Mouse (Mus musculus) lung, embryonic 15.5 days (tissue): ENCODE measurements around the gene Slc2a3. TPM values are rescaled to one million over a fixed set of nuclear protein-coding genes. Genes with fewer than 3 reads are reported as not detected.
A peak's percentile ranks its signal among the peaks of the same experiment; 100 is the strongest.

ENCODE experiments used
- ATAC-seq: fragments of 200-750 bp; cut with Nextera tagmentation; 2 replicates; pipeline ENCODE4 v1.8.0; 2017; ENCODE audit warnings: moderate number of reproducible peaks, borderline replicate concordance; ENCODE audit not compliant: low FRiP score, low TSS enrichment; ENCODE audit errors: extremely low read depth
- H3K27ac ChIP-seq: fragments of 300-500 bp; sonication (generic); 2 replicates; pipeline ENCODE4 v1.5.1; 2015; ENCODE audit warnings: moderate library complexity, mild to moderate bottlenecking, inconsistent platforms
- H3K27me3 ChIP-seq: fragments of 300-500 bp; sonication (generic); 2 replicates; pipeline ENCODE4 v1.6.1; 2015; ENCODE audit warnings: inconsistent platforms
- H3K36me3 ChIP-seq: fragments of 300-500 bp; sonication (generic); 2 replicates; pipeline ENCODE4 v1.6.1; 2015; ENCODE audit warnings: inconsistent platforms
- H3K4me1 ChIP-seq: fragments of 300-500 bp; sonication (generic); 2 replicates; pipeline ENCODE4 v1.6.1; 2015; ENCODE audit warnings: inconsistent platforms
- H3K4me2 ChIP-seq: fragments of 300-500 bp; sonication (generic); 2 replicates; pipeline ENCODE4 v1.6.1; 2015; ENCODE audit warnings: inconsistent platforms, mild to moderate bottlenecking, moderate library complexity
- H3K4me3 ChIP-seq: fragments of 300-500 bp; sonication (generic); 2 replicates; pipeline ENCODE4 v1.5.1; 2015; ENCODE audit warnings: mild to moderate bottlenecking, inconsistent platforms
- H3K9ac ChIP-seq: fragments of 300-500 bp; sonication (generic); 2 replicates; pipeline ENCODE4 v1.6.1; 2015; ENCODE audit warnings: inconsistent platforms
- H3K9me3 ChIP-seq: fragments of 300-500 bp; sonication (generic); 2 replicates; pipeline ENCODE4 v1.6.1; 2016; ENCODE audit warnings: inconsistent platforms
- WGBS: fragments of 180-500 bp; shearing (Covaris S2); methylation state at CpG from one replicate; pipeline ENCODE4 v1.1.7; 2015; 5-methylcytosine and 5-hydroxymethylcytosine counted together
- polyA plus RNA-seq: library from polyadenylated mRNA; unstranded; fragments of >200 nt; fragmentation: Nextera tagmentation; extraction: Ambion mirVana; gene quantifications from 2 replicates; pipeline ENCODE4 v1.2.1, GENCODE M21; 2015

Slc2a3 gene
- polyA plus RNA-seq, 1 experiment from 2014 or later = 8.1 TPM

DNA sequence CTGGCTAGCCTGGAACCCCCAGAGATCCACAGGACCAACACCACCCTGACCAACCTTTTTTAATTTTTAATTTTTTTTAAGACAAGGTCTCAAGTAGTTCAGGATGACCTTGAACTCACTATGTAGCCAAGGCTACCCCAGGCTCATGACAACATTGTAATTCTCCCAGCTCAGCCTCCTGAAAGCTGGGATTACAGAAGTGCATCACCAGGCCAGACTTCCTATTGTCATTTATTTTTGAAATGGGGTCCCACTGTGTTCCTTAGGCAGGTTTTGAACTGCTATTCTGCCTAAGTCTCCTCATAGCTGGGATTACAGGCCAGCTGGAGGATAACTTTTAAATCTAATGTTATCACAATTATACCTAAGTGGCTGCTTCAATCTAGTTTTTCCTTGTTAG is 39.5 kb downstream of the Slc2a3 start:
- peaks cover 15% of the 10 kb centered on the region for H3K4me1 ChIP-seq
- no peak overlapping the region for H3K27ac ChIP-seq
- H3K4me2 ChIP-seq = no peak overlapping the region
- no peak overlapping the region for H3K4me3 ChIP-seq
- H3K9ac ChIP-seq = no peak overlapping the region
- no peaks in the 10 kb centered on the region for H3K36me3 ChIP-seq
- no peaks in the 10 kb centered on the region for H3K9me3 ChIP-seq
- no peak for ATAC-seq
- peaks cover 21% of the 10 kb centered on the region; the same call in 1 of the 2 replicates for H3K27me3 ChIP-seq

DNA sequence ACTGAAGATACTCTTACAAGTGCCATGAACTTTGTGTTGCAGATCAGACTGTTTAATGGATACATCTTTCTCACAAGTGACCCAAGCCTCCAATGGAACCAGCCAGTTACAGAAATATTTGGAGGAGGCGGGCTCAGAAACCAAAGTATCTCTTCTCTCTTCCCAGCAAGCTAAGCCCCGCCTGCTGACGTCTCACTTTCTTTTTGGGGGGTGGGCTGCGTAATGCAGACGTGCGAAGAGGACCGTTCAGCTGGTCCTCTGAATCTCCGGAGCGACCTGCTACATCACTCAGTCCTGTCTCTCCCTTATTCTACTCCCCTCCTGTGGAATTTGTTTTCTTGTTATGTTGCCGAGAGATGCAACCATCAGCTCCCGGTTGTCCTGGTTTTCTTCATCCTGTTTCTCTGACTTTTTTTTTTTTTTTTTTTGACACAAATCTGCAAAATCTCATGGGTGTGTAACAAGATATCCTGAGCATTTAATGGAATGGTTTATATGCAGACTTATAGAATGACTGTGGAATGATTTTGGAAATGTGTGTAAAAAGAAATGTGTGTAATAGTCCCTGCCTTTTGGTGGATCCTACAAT is 40.3 kb downstream of the Slc2a3 start:
- peak overlapping the region; percentile 36 for H3K4me3 ChIP-seq
- H3K9me3 ChIP-seq = no peaks in the 10 kb centered on the region
- no peak overlapping the region for H3K27ac ChIP-seq
- peak; percentile 72; the same call in 1 of the 2 replicates for ATAC-seq
- peaks cover 21% of the 10 kb centered on the region; the same call in 1 of the 2 replicates for H3K27me3 ChIP-seq
- H3K9ac ChIP-seq = no peak overlapping the region
- no peaks in the 10 kb centered on the region for H3K36me3 ChIP-seq
- H3K4me1 ChIP-seq = peaks cover 15% of the 10 kb centered on the region
- peak overlapping the region; percentile 55 for H3K4me2 ChIP-seq
- WGBS = 2% methylated on average over 11 of the region's 11 CpGs

DNA sequence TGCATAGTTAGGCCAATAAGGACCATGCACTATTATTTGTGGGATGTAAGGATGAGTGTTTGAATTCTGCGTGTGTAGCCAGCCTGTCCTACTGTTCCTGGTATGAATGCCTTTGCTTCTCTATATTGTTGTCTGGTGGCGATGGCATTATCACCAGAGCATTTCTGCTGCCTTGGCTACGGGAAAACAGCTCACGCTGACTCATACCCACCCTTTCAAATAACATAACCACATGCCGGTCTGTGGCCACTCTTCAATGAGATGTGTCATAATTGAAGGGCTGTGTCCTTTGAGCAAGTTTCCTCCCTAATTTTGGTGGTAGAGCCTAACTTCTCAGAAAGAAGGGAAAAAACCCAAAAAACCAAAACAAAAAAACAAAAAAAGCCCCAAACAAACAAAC is 42.7 kb downstream of the Slc2a3 start:
- no peaks in the 10 kb centered on the region for H3K4me1 ChIP-seq
- no peak overlapping the region for H3K27ac ChIP-seq
- H3K4me2 ChIP-seq = no peak overlapping the region
- H3K36me3 ChIP-seq = no peaks in the 10 kb centered on the region
- H3K9me3 ChIP-seq = no peaks in the 10 kb centered on the region
- no peak overlapping the region for H3K9ac ChIP-seq
- WGBS = 79% methylated on average over 5 of the region's 5 CpGs
- 0 out of 2 replicates have a peak, but pooled peaks cover 3% of the 10 kb centered on the region for H3K27me3 ChIP-seq
- no peak for ATAC-seq
- no peak overlapping the region for H3K4me3 ChIP-seq

DNA sequence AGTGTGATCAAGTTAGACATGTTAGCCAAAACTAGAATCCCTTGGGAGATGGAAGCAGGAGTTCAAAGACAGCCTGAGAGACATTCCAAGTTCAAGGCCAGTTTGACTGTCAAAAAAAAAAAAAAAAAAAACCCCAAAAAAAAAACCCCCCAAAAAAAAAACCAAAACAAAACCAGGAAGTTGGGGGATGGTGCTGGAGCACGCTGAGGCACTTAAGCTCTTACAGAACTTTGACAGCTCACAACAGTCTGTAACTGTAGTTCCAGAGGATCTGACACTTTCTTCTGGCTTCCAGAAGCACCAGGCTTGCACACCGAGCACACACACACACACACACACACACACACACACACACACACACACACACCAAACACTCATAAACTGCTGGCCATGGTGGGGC is 45.5 kb downstream of the Slc2a3 start:
- H3K27me3 ChIP-seq = no peaks in the 10 kb centered on the region
- no peak for ATAC-seq
- H3K27ac ChIP-seq = no peak overlapping the region
- H3K36me3 ChIP-seq = no peaks in the 10 kb centered on the region
- H3K9ac ChIP-seq = no peak overlapping the region
- no peak overlapping the region for H3K4me2 ChIP-seq
- WGBS = 47% methylated on average over 2 of the region's 2 CpGs
- no peaks in the 10 kb centered on the region for H3K4me1 ChIP-seq
- no peaks in the 10 kb centered on the region for H3K9me3 ChIP-seq
- H3K4me3 ChIP-seq = no peak overlapping the region

DNA sequence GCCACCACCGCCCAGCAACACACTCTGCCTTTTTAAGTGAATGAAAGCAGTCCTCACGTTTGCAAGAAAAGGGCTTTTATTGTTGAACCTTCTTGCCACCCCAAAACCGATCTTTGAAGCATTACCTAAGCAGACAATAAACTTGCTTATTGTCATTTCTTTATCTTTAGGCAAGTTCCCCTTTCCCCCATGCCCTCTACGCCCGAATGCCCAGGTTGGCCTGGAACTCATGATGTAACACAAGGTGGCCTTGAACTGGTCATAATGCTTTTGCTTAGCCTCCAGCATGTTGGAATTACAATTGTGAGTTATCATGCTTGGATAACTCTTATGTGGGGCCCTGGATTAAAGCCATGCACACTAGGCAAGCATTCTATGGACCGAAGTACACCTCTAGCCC is 50.9 kb downstream of the Slc2a3 start:
- Histone ChIP-seq H3K36me3 (no peaks in the 10 kb centered on the region), H3K27ac (no peak overlapping the region), H3K9ac (no peak overlapping the region), H3K4me3 (no peak overlapping the region), H3K9me3 (no peaks in the 10 kb centered on the region), H3K4me2 (no peak overlapping the region), H3K4me1 (no peaks in the 10 kb centered on the region), H3K27me3 (no peaks in the 10 kb centered on the region)
- 83% methylated on average over 6 of the region's 6 CpGs for WGBS
- ATAC-seq = no peak

DNA sequence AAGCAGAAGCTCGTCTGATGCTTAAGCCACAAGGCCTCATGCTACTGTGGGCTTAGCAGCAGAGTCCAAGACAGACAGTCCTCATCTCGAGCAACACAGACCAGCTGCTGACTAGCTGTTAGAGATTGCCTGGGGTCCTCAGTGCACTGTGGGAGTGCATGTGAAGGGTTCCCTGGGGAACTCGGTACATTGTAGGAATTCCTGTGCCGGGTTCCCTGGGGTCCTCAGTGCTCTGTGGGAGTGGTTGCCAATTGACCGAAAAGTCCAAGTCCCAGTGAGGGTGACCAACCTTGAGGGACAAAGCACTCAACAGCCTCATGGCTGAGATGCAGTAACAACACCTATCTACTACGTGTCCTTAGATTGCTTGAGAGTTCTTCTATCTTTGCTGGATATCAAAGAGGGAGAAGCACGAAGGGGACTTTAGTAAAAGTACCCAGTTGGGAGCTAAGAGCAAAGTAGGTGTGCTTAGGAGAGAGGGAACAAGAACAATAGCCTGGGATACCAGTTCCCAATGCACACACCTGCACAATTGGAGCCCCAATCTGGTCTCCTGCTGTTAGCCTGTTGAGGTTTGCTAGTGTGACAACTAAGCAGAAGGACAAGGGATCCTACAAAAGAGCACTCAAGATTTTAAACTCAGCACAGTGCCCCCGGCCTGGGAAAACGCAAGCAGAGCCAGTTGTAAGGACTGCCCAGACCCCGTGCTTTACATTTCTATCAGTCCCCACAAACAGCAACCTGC is 56.8 kb downstream of the Slc2a3 start:
- H3K4me2 ChIP-seq = no peak overlapping the region
- no peak overlapping the region for H3K27ac ChIP-seq
- no peak for ATAC-seq
- no peaks in the 10 kb centered on the region for H3K9me3 ChIP-seq
- no peak overlapping the region for H3K9ac ChIP-seq
- 44% methylated on average over 10 of the region's 10 CpGs for WGBS
- H3K4me1 ChIP-seq = peaks cover 15% of the 10 kb centered on the region; the same call in 1 of the 2 replicates
- peaks cover 28% of the 10 kb centered on the region for H3K27me3 ChIP-seq
- no peak overlapping the region for H3K4me3 ChIP-seq
- no peaks in the 10 kb centered on the region for H3K36me3 ChIP-seq

DNA sequence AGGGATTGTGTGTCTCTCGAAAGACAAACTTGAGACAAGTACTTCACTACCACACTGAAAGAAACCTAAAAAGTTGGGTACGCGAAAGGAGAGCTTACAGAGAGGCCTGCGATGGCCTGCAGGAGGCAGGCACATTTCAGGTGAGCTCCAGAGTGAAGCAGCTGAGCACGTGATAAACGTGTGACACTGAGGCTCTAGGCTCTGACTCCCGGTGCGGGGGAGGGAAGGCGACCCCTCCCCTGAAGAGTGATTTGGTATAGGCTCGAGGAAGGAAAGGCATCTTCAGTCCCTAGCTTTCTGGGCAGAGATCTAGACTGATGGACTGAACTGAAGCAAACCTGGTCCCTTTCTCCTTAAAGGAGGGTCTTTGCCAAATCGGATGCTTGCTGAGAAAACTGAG is 58.1 kb downstream of the Slc2a3 start:
- Histone ChIP-seq H3K4me3 (no peak overlapping the region), H3K27me3 (peaks cover 28% of the 10 kb centered on the region), H3K4me1 (peaks cover 15% of the 10 kb centered on the region; the same call in 1 of the 2 replicates), H3K36me3 (no peaks in the 10 kb centered on the region), H3K9ac (no peak overlapping the region), H3K9me3 (no peaks in the 10 kb centered on the region), H3K4me2 (no peak overlapping the region), H3K27ac (no peak overlapping the region)
- ATAC-seq = no peak
- WGBS = 25% methylated on average over 11 of the region's 11 CpGs

DNA sequence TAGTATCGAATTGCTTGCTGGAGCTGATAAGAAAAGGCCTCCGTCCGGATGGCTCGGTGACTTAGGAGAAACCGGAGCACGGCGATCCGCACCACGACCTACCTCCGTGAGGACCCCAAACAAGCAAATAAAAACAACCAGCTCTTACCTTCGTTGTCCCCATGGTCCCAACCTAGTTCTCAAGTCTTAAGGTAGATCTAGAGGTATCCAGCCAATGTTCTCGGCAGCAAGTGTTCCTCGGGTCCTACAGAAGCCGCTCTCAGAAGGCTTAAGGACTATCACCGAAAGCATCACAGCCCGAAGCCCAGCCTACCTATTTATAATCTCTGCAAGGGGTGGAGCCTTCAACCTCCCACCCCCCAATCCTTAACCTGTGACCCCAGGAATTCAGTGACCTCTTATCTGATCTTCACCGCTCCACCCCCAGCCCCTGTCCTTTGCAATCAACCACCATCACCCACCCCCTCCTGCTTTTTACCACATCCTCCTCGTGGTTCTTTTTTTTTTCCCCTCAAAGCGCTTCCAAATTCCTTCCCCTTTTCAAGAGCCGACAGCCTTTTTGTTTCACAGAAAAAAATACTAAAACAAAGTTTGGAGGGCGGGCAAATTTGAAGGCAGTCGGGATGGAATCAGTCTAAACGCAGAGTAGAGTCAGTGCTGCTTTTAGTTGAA is 59.1 kb downstream of the Slc2a3 start:
- WGBS = under 1% methylated on average over 23 of the region's 23 CpGs
- H3K4me1 ChIP-seq = peaks cover 15% of the 10 kb centered on the region; the same call in 1 of the 2 replicates
- no peak overlapping the region for H3K27ac ChIP-seq
- H3K4me3 ChIP-seq = peak overlapping the region; percentile 44
- no peaks in the 10 kb centered on the region for H3K36me3 ChIP-seq
- ATAC-seq = no peak
- H3K4me2 ChIP-seq = peak overlapping the region; percentile 76
- H3K9me3 ChIP-seq = no peaks in the 10 kb centered on the region
- peaks cover 28% of the 10 kb centered on the region for H3K27me3 ChIP-seq
- H3K9ac ChIP-seq = peak overlapping the region; percentile 20; the same call in 1 of the 2 replicates

DNA sequence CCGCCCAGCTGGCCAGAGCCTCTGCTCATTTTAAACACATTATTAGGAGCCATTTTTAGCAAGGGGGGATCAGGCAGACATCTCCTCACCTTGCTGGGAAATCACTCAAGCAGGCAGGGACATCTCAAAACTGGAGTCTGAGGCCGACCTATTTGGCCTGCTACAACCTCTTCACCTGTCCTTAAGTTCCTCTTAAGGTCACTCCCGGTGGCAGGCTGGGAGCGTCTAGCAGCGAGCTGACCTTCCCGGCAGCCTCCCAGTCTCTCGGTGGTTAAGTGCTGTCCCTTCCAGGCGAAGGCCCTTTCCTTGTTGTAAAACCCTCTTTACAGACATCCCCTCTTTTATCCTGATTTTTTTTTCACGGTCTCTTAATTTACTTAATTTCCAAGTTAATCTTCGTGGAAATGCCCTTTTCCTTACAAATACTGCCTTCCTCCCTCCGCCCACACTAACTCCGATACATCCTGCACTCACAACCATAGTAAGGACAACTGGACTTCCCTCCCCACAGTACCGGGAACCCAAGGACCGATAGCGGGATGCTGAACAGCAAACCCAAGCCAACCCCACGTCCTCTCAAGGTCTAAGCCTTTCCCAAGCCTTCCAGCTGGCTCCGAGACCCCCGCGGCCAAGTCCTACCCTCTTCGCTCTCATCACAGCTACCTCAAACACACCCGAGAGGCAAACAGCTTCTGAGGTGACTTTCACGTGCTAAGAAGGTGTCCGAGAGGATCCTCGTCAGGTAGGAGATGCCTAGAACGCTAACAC is 59.8 kb downstream of the Slc2a3 start:
- Histone ChIP-seq H3K4me1 (peaks cover 15% of the 10 kb centered on the region; the same call in 1 of the 2 replicates), H3K9me3 (no peaks in the 10 kb centered on the region), H3K27me3 (peaks cover 28% of the 10 kb centered on the region), H3K27ac (no peak overlapping the region), H3K4me2 (peak overlapping the region; percentile 76), H3K9ac (peak overlapping the region; percentile 20; the same call in 1 of the 2 replicates), H3K4me3 (peak overlapping the region; percentile 44), H3K36me3 (no peaks in the 10 kb centered on the region)
- WGBS = 7% methylated on average over 25 of the region's 25 CpGs
- ATAC-seq = no peak

DNA sequence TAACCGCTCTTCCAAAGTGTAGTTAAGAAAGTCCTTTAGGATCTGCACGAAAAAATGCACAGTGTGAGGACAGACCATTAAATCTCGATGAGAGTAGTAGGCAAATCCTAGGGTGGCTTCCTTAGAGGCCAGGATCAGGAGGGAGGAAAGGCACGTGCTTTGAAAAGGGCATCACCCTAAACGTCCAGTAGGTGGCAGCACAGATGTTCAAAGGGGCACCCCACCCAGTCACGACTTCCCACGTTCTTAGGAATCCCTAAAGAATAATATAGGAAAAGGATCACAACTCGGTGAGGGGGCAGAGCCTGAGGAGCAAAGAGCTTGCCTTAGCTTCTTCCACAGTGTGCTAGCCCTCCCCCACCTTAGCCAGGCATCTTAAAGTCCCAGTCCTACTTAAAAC is 61.5 kb downstream of the Slc2a3 start:
- no peak for ATAC-seq
- Histone ChIP-seq H3K9me3 (no peaks in the 10 kb centered on the region), H3K27me3 (peaks cover 28% of the 10 kb centered on the region), H3K9ac (no peak overlapping the region), H3K4me3 (no peak overlapping the region), H3K4me1 (peaks cover 15% of the 10 kb centered on the region; the same call in 1 of the 2 replicates), H3K36me3 (no peaks in the 10 kb centered on the region), H3K4me2 (peak overlapping the region; percentile 11; the same call in 1 of the 2 replicates), H3K27ac (no peak overlapping the region)
- WGBS = 11% methylated on average over 8 of the region's 8 CpGs

DNA sequence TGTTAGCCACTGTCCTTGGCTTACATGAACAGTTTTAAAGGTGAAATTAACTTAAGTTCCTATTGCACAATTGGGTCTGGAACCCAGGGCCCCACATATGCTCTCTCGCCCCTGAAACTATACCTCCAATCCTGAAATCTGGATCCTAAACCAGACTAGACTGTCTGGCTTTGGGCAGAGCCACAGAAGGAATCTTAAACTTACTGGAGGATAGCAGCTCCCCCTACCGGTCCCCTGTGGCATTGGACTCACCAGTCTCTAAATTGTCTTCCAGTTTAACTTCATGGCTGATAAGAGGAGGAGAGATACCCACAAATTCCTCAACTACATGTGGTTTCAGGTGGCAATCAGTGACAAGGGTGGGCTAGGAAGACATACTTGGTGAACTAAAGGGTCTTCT is 81.5 kb downstream of the Slc2a3 start:
- no peak for ATAC-seq
- no peaks in the 10 kb centered on the region for H3K36me3 ChIP-seq
- H3K4me3 ChIP-seq = no peak overlapping the region
- no peak overlapping the region for H3K27ac ChIP-seq
- H3K4me1 ChIP-seq = no peaks in the 10 kb centered on the region
- no peaks in the 10 kb centered on the region for H3K27me3 ChIP-seq
- 17% methylated on average over 2 of the region's 2 CpGs for WGBS
- no peaks in the 10 kb centered on the region for H3K9me3 ChIP-seq
- H3K9ac ChIP-seq = no peak overlapping the region
- H3K4me2 ChIP-seq = no peak overlapping the region
